Mouse (Mus musculus) limb, embryonic 14.5 days (tissue): ENCODE results near the gene Tpk1. TPM values are rescaled to one million over a fixed set of nuclear protein-coding genes. Genes with fewer than 3 reads are reported as not detected.

Experiments
- ATAC-seq: fragments of 200-750 bp; cut with Nextera tagmentation; 2 replicates; pipeline ENCODE4 v1.8.0; 2017; ENCODE audit warnings: low read depth, moderate number of reproducible peaks, moderate TSS enrichment; ENCODE audit not compliant: low FRiP score
- DNase-seq: peaks from one replicate; pipeline ENCODE4 v3.0.0-alpha.2; 2015; ENCODE audit warnings: low spot score
- H3K27ac ChIP-seq: fragments of 300-500 bp; sonication (generic); replicated peaks from 2 replicates; pipeline ENCODE4 v1.5.1; 2014; ENCODE audit warnings: low read depth, mild to moderate bottlenecking, low read length, moderate library complexity, mixed read lengths
- H3K27me3 ChIP-seq: fragments of 300-500 bp; sonication (generic); 2 replicates; pipeline ENCODE4 v1.6.1; 2014; ENCODE audit warnings: low read length, mixed read lengths; ENCODE audit not compliant: control insufficient read depth, insufficient read depth
- H3K36me3 ChIP-seq: fragments of 300-500 bp; sonication (generic); 2 replicates; pipeline ENCODE4 v1.6.1; 2014; ENCODE audit warnings: mild to moderate bottlenecking, low read length, moderate library complexity, mixed read lengths; ENCODE audit not compliant: control insufficient read depth, insufficient read depth
- H3K4me1 ChIP-seq: fragments of 300-500 bp; sonication (generic); 2 replicates; pipeline ENCODE4 v1.6.1; 2014; ENCODE audit warnings: antibody characterized with exemption, low read length, mixed read lengths; ENCODE audit not compliant: control insufficient read depth, insufficient read depth
- H3K4me2 ChIP-seq: fragments of 300-500 bp; sonication (generic); replicated peaks from 2 replicates; pipeline ENCODE4 v1.6.1; 2014; ENCODE audit warnings: low read depth, mild to moderate bottlenecking, low read length, moderate library complexity; ENCODE audit not compliant: severe bottlenecking
- H3K4me3 ChIP-seq: fragments of 300-500 bp; sonication (generic); replicated peaks from 2 replicates; pipeline ENCODE4 v1.5.1; 2014; ENCODE audit warnings: low read length
- H3K9ac ChIP-seq: fragments of 300-500 bp; sonication (generic); 2 replicates; pipeline ENCODE4 v1.6.1; 2014; ENCODE audit warnings: mild to moderate bottlenecking, low read depth, low read length, moderate library complexity; ENCODE audit not compliant: severe bottlenecking
- H3K9me3 ChIP-seq: fragments of 300-500 bp; sonication (generic); 2 replicates; pipeline ENCODE4 v1.6.1; 2016; ENCODE audit warnings: low read length; ENCODE audit not compliant: control insufficient read depth
- POLR2A ChIP-seq: fragments of 200-500 bp; IDR thresholded peaks from 2 replicates; pipeline ENCODE4 v1.8.0; 2012; ENCODE audit warnings: inconsistent platforms, mild to moderate bottlenecking, moderate library complexity, borderline replicate concordance; ENCODE audit not compliant: insufficient read depth, insufficient read length; ENCODE audit errors: extremely low read depth
- WGBS: fragments of 180-500 bp; shearing (Covaris S2); extraction: QIAGEN DNeasy Blood & Tissue Kit; methylation state at CpG from one replicate; pipeline ENCODE4 v1.1.7; 2014; 5-methylcytosine and 5-hydroxymethylcytosine counted together
- polyA plus RNA-seq, 2 experiments: library from polyadenylated mRNA; depleted of rRNA in 1 of 2; stranded (reverse) in 1 of 2; unstranded in 1 of 2; fragments of >200 nt; fragmentation: Nextera tagmentation in 1 of 2; extraction: Ambion mirVana in 1 of 2; gene quantifications; 2 replicates each; pipeline versions ENCODE4 v1.2.1 to v1.2.3; 2012 to 2014

Gene Tpk1
- polyA plus RNA-seq, 2 experiments, result 6.8 to 9.1 TPM

DNA sequence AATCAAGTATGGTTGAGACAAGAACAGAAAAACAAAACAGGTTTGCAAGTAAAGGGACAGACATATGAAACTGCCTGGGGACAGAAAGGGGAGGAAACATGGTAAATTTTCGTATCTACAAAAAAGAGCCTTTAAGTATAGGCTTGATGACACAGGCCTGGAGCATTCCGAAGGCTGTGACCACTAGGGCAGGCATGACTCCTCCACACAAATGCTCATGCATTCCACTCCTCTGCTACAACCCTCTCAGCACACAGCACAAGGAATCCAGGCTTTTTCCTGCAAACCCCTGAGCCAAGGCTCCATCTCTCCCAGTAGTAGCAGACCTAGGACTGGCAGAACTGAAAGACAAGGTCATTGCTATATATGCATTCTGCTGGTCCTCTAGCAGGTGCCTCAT lies 179.4 kb downstream of the Tpk1 start:
- 79% methylated on average over 2 of the region's 2 CpGs for WGBS

DNA sequence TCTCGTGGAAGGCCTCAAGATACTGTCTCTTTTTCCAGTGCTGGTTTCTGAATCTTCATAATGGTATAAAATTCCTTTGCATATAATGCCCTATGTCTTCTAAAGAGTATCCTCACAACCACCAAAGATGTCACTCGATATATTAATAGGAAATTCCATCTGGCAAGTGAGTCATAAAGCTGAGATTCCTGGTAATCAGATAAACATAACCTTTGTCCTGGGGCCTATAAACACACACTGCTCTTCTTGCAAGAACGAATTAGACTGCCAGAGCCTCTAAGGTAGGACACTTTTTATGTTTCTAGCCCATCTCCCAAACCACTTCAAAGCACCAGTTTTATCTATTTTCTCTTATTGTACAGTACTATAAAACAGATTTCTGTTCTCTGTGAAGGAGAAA lies 185.4 kb downstream of the Tpk1 start:
- ATAC-seq (no peak), DNase-seq (no peak)
- Histone ChIP-seq H3K4me2 (no peak overlapping the region), H3K9me3 (no peaks in the 10 kb centered on the region), H3K4me3 (no peak overlapping the region), H3K4me1 (no peaks in the 10 kb centered on the region), H3K9ac (no peak overlapping the region), H3K27ac (no peak overlapping the region), H3K27me3 (no peaks in the 10 kb centered on the region), H3K36me3 (no peaks in the 10 kb centered on the region)
- TF ChIP-seq POLR2A, result no peak
- 57% methylated on average over 3 of the region's 3 CpGs for WGBS

More for the DNA sequence above, 179.4 kb downstream of the Tpk1 start:
- no peaks in the 10 kb centered on the region for H3K36me3 ChIP-seq
- no peak overlapping the region for H3K27ac ChIP-seq
- H3K9ac ChIP-seq, result no peak overlapping the region
- no peaks in the 10 kb centered on the region for H3K9me3 ChIP-seq
- H3K27me3 ChIP-seq, result no peaks in the 10 kb centered on the region
- no peak for DNase-seq
- H3K4me3 ChIP-seq, result no peak overlapping the region
- no peak overlapping the region for H3K4me2 ChIP-seq
- no peak for TF ChIP-seq POLR2A
- ATAC-seq, result no peak
- no peaks in the 10 kb centered on the region for H3K4me1 ChIP-seq

DNA sequence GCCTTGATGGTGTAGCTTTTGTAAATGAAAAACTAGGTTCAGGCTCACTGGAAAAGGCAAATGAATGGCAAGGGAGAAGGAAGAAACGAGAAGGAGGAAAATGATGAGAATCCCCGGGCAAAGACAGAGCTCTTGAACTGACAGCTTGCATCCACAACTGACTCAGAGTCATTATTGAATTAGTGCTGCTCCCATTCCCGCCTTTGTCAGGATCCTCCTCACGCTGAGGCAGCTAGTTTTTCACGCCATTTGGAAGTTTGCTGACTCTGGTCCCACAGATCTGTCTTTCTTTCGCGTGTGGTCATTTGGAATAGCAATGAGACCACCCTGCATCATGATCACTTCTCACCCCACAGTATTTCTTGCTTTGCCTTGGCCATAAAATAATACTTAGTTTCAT lies 187.3 kb downstream of the Tpk1 start:
- H3K27me3 ChIP-seq, result no peaks in the 10 kb centered on the region
- no peak overlapping the region for H3K4me2 ChIP-seq
- no peak for TF ChIP-seq POLR2A
- no peak overlapping the region for H3K4me3 ChIP-seq
- no peaks in the 10 kb centered on the region for H3K36me3 ChIP-seq
- H3K4me1 ChIP-seq, result no peaks in the 10 kb centered on the region
- no peak overlapping the region for H3K9ac ChIP-seq
- no peak for DNase-seq
- WGBS, result 77% methylated on average over 7 of the region's 7 CpGs
- H3K27ac ChIP-seq, result no peak overlapping the region
- ATAC-seq, result no peak
- no peaks in the 10 kb centered on the region for H3K9me3 ChIP-seq

DNA sequence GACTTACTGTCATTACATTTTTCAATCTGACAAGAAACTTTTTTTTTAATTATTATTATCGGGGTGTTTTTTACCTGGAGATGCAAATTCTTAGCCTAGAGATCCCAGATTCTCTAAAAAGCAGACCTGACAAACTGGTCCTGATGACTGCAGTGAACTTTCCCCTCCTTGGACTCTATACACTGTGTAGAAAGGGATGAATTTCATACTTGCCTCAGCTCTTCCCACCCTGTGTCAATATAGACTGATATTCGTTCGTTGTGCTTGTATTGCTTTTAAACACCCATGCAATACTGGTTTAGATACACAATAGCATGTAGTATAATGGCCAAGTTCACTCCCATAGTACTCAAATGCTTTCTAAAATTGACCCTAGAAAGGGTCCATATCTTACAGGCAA lies 189.7 kb downstream of the Tpk1 start:
- ATAC-seq (no peak), DNase-seq (no peak)
- H3K4me3 ChIP-seq, result no peak overlapping the region
- WGBS, result 95% methylated on average over 3 of the region's 3 CpGs
- no peak overlapping the region for H3K27ac ChIP-seq
- no peaks in the 10 kb centered on the region for H3K4me1 ChIP-seq
- no peak for TF ChIP-seq POLR2A
- no peaks in the 10 kb centered on the region for H3K9me3 ChIP-seq
- H3K4me2 ChIP-seq, result no peak overlapping the region
- no peaks in the 10 kb centered on the region for H3K27me3 ChIP-seq
- H3K36me3 ChIP-seq, result no peaks in the 10 kb centered on the region
- H3K9ac ChIP-seq, result no peak overlapping the region

DNA sequence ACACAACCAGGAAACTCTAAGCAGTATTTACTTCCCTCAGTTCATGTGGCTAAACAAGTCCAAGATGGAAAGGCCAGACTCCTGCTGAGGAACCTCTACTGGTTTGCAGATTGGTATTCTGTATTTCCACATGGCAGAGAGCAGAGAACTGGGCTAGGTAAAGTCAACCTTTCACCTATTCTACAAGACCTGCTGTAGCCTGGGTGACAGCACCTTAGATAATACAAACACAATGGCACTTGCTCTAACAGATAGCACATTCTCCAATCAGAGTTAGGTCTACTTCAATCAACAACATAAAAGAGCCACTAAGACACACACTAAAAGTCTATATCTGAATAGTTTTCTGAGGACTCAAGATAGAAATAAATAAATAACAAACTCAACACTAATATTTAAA lies 190.2 kb downstream of the Tpk1 start:
- Histone ChIP-seq H3K9ac (no peak overlapping the region), H3K27me3 (no peaks in the 10 kb centered on the region), H3K9me3 (no peaks in the 10 kb centered on the region), H3K4me2 (no peak overlapping the region), H3K27ac (no peak overlapping the region), H3K4me3 (no peak overlapping the region), H3K36me3 (no peaks in the 10 kb centered on the region), H3K4me1 (no peaks in the 10 kb centered on the region)
- TF ChIP-seq POLR2A, result no peak
- no peak for DNase-seq
- ATAC-seq, result no peak

DNA sequence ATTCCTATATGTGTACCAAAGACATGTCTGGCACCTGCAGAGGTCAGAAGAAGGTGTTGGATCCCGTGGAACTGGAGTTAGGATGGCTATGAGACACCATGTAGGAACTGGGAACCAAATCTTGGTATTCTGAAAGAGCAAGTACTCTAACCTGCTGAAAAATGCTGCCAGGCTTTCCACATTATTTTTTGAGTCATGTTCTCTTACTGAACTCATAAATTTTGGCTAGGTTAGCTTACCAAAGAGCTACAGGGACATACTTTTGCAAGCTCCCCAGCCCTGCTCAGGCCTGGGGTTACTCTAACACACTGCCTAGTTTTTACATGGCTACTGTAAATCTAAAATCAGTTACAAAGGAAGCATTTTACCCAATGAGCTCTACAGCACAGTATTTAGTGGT lies 194.5 kb downstream of the Tpk1 start:
- Histone ChIP-seq H3K9me3 (no peaks in the 10 kb centered on the region), H3K27ac (no peak overlapping the region), H3K4me3 (no peak overlapping the region), H3K4me2 (no peak overlapping the region), H3K27me3 (no peaks in the 10 kb centered on the region), H3K36me3 (no peaks in the 10 kb centered on the region), H3K9ac (no peak overlapping the region), H3K4me1 (no peaks in the 10 kb centered on the region)
- TF ChIP-seq POLR2A, result no peak
- 76% methylated on average over 1 of the region's 1 CpGs for WGBS
- DNase-seq, result no peak
- no peak for ATAC-seq
